Mouse (Mus musculus): ENCODE results near the gene Sema3a. TPM values are rescaled to one million over a fixed set of nuclear protein-coding genes. Genes with fewer than 3 reads are reported as not detected.

The Sema3a gene
- polyA plus RNA-seq, 1 experiment: 7.2 TPM

DNA sequence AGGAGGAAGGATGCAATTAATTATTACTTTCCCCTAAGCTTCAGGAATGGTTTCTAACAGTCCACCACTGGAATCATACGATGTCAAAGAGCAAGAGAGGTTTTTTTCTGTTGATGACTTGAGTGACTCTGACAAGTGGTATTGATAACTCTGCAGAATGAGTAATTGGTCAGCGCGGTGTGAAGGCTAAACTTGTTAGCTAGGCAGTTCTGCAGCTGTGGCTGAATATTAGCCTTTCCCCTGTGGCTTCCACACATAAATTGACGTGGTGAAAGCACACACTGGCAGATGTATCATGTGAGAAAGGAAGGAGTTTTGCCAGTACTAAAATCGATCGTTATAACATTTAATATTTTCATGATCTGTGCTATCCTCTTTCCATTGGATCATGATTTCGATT lies 497.4 kb downstream of the Sema3a start:
- DNase-seq: no peak
- WGBS: 42% methylated on average over 7 of the region's 7 CpGs
- no peaks in the 10 kb centered on the region for H3K27me3 ChIP-seq (ENCODE audit: control insufficient read depth, insufficient read depth, low read length)
- TF ChIP-seq CTCF (IDR thresholded peaks at IDR 0.05; ENCODE audit: borderline replicate concordance, insufficient read depth, low read depth, low read length) (no peak), POLR2A (IDR thresholded peaks at IDR 0.05; ENCODE audit: borderline replicate concordance, insufficient read depth, low read length) (no peak)
- H3K4me3 ChIP-seq (replicated peaks; ENCODE audit: insufficient read depth, low read depth, low read length): no peak overlapping the region
- H3K27ac ChIP-seq (ENCODE audit: insufficient read depth, low read length): no peak overlapping the region
- no peaks in the 10 kb centered on the region for H3K4me1 ChIP-seq (ENCODE audit: control insufficient read depth, insufficient read depth, low read length)

DNA sequence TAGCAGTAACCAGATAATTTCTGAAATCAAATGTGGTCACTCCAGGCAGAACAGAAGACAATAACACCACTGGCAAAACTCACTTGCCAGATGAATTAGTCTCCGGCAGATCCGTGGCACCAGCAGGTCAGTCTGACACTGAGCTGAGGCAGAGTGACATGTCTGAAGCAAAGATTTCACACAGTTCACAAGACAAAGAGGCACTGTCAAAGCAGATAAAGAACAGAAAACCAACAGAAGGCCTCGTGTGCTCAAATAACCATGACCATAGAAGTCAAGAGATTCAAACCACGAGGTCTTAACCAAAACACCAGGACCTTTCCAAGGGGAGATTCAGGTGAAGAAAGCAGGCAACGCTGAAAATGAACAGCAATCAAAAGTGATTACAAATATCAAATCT lies 499.5 kb downstream of the Sema3a start:
- DNase-seq: no peak
- 19% methylated on average over 5 of the region's 5 CpGs for WGBS
- Histone ChIP-seq H3K27me3 (ENCODE audit: control insufficient read depth, insufficient read depth, low read length) (no peaks in the 10 kb centered on the region), H3K27ac (ENCODE audit: insufficient read depth, low read length) (no peak overlapping the region), H3K4me3 (replicated peaks; ENCODE audit: insufficient read depth, low read depth, low read length) (no peak overlapping the region), H3K4me1 (ENCODE audit: control insufficient read depth, insufficient read depth, low read length) (no peaks in the 10 kb centered on the region)
- TF ChIP-seq POLR2A (IDR thresholded peaks at IDR 0.05; ENCODE audit: borderline replicate concordance, insufficient read depth, low read length): no peak
- TF ChIP-seq CTCF (IDR thresholded peaks at IDR 0.05; ENCODE audit: borderline replicate concordance, insufficient read depth, low read depth, low read length): no peak

DNA sequence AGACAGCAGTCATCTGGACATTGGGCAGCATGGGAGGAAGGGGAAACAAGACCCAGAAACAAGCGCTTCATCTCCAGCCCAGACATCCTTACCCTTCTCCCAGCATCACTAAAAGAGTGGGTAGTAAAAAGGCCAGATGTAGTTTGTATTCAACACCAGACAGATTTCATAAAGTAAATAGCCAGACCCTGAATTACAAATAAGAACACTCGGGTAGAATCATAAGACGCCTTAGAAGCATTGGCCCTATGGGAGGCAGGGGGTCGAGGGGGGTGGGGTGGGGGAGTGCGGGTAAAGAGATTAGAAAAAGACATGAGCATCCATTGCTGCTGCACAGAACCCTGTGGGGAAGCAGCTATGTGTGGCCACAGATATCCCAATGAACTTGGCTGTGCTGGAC lies 500.9 kb downstream of the Sema3a start:
- H3K4me3 ChIP-seq (replicated peaks; ENCODE audit: insufficient read depth, low read depth, low read length): no peak overlapping the region
- 65% methylated on average over 5 of the region's 5 CpGs for WGBS
- no peak for DNase-seq
- H3K4me1 ChIP-seq (ENCODE audit: control insufficient read depth, insufficient read depth, low read length): no peaks in the 10 kb centered on the region
- no peak for TF ChIP-seq CTCF (IDR thresholded peaks at IDR 0.05; ENCODE audit: borderline replicate concordance, insufficient read depth, low read depth, low read length)
- TF ChIP-seq POLR2A (IDR thresholded peaks at IDR 0.05; ENCODE audit: borderline replicate concordance, insufficient read depth, low read length): no peak
- no peak overlapping the region for H3K27ac ChIP-seq (ENCODE audit: insufficient read depth, low read length)
- no peaks in the 10 kb centered on the region for H3K27me3 ChIP-seq (ENCODE audit: control insufficient read depth, insufficient read depth, low read length)

DNA sequence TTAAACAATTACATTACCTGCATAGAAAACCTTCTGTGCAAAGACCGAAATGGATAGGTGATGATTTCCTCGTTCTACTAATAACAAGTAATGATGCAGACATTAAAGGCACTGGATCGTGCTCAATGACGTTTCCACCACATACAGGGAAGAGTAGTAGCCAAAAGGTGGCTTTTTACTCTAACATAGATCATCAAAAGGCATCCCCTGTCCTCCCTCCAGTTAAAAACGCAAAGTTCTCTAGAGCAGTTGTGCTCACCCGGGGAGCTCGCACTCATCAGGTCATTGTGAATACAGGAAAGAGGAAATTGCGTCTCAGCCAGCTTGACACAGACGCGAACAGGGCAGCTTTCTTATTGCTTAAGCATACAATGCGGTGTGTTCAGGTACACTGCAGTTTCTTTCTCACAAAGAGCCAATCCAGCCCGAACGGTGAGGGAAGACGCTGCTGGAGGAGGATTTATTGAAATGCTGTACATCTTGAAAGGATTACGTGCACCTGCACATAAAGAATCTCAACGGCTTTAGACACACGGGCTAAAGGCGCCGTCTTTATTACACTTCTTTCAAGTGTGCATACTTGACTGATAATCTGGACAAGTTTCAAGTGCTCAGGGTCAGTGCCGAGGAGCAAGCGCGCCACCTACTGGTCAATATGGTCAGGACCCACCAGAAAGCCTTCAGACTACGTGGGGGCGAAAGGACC lies 503.5 kb downstream of the Sema3a start:
- WGBS: 6% methylated on average over 24 of the region's 24 CpGs
- peak; percentile 88 for TF ChIP-seq CTCF (IDR thresholded peaks at IDR 0.05; ENCODE audit: borderline replicate concordance, insufficient read depth, low read depth, low read length)
- no peak for TF ChIP-seq POLR2A (IDR thresholded peaks at IDR 0.05; ENCODE audit: borderline replicate concordance, insufficient read depth, low read length)
- DNase-seq: peak; percentile 69 to 78
- no peaks in the 10 kb centered on the region for H3K27me3 ChIP-seq (ENCODE audit: control insufficient read depth, insufficient read depth, low read length)
- no peak overlapping the region for H3K27ac ChIP-seq (ENCODE audit: insufficient read depth, low read length)
- no peaks in the 10 kb centered on the region for H3K4me1 ChIP-seq (ENCODE audit: control insufficient read depth, insufficient read depth, low read length)
- H3K4me3 ChIP-seq (replicated peaks; ENCODE audit: insufficient read depth, low read depth, low read length): peak overlapping the region; percentile 59

DNA sequence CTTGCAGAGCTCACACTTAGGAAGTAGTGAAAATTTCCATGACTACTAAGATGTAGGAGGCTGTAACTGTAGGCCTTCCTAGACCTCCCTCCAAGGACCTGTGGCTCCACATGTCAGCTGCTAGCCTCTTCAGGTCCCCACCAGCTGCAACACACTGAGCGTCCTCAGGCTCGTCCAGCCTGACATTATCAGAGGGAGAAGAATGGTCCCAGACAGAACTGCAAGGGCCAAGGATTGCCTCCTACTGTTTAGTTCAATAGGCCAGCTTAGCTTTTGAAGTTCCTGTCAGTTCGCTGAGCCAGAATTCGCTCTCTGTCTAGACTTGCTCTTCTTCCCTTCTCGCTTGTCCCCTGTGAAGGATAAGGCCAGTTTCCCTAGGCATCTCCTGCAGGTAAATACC lies 504.7 kb downstream of the Sema3a start:
- Histone ChIP-seq H3K4me3 (replicated peaks; ENCODE audit: insufficient read depth, low read depth, low read length) (no peak overlapping the region), H3K27ac (ENCODE audit: insufficient read depth, low read length) (no peak overlapping the region)
- no peak for DNase-seq

DNA sequence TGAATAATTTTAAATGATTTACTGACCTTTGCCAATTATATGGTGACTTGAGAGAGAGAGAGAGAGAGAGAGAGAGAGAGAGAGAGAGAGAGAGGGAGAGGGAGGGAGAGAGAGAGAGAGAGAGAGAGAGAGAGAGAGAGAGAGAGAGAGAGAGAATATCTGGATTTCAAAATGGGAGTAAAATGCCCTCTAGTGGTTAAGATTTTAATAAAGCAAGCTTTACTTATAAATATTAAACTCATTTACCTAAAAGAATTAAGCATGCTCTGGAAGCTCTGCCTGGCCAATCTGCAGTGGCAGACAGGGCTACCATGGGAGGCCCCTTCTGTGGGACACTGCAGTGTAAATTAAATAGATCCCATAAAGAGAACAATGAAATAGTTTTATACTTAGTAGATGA lies 505.5 kb downstream of the Sema3a start:
- TF ChIP-seq CTCF (IDR thresholded peaks at IDR 0.05; ENCODE audit: borderline replicate concordance, insufficient read depth, low read depth, low read length) (no peak), POLR2A (IDR thresholded peaks at IDR 0.05; ENCODE audit: borderline replicate concordance, insufficient read depth, low read length) (no peak)
- Histone ChIP-seq H3K27ac (ENCODE audit: insufficient read depth, low read length) (no peak overlapping the region), H3K4me1 (ENCODE audit: control insufficient read depth, insufficient read depth, low read length) (no peaks in the 10 kb centered on the region), H3K4me3 (replicated peaks; ENCODE audit: insufficient read depth, low read depth, low read length) (no peak overlapping the region), H3K27me3 (ENCODE audit: control insufficient read depth, insufficient read depth, low read length) (no peaks in the 10 kb centered on the region)
- no peak for DNase-seq

More for the DNA sequence above, 504.7 kb downstream of the Sema3a start:
- H3K27me3 ChIP-seq (ENCODE audit: control insufficient read depth, insufficient read depth, low read length): no peaks in the 10 kb centered on the region
- TF ChIP-seq CTCF (IDR thresholded peaks at IDR 0.05; ENCODE audit: borderline replicate concordance, insufficient read depth, low read depth, low read length): no peak
- no peak for TF ChIP-seq POLR2A (IDR thresholded peaks at IDR 0.05; ENCODE audit: borderline replicate concordance, insufficient read depth, low read length)
- 49% methylated on average over 5 of the region's 5 CpGs for WGBS
- no peaks in the 10 kb centered on the region for H3K4me1 ChIP-seq (ENCODE audit: control insufficient read depth, insufficient read depth, low read length)

DNA sequence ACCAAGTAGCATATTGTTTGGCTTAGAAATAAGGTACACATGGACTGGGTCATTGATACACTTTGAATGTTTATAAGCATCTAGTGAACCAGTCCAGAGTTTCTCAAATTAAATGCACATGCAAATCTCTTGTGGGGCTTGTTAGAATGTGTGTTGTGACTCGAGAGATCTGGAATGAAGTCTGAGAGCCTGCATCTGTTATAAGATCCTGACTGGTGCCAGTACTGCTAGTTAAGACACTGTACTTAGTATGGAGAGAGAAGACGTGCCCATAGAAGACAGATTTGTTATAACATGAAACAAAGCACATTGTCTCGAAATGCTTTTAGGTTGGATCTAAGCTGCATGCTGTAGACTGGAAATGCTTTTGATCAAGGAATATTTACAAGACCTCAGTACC lies 511.0 kb downstream of the Sema3a start:
- Histone ChIP-seq H3K27ac (ENCODE audit: insufficient read depth, low read length) (no peak overlapping the region), H3K4me3 (replicated peaks; ENCODE audit: insufficient read depth, low read depth, low read length) (no peak overlapping the region), H3K4me1 (ENCODE audit: control insufficient read depth, insufficient read depth, low read length) (no peaks in the 10 kb centered on the region), H3K27me3 (ENCODE audit: control insufficient read depth, insufficient read depth, low read length) (no peaks in the 10 kb centered on the region)
- WGBS: 69% methylated on average over 3 of the region's 3 CpGs
- TF ChIP-seq CTCF (IDR thresholded peaks at IDR 0.05; ENCODE audit: borderline replicate concordance, insufficient read depth, low read depth, low read length) (no peak), POLR2A (IDR thresholded peaks at IDR 0.05; ENCODE audit: borderline replicate concordance, insufficient read depth, low read length) (no peak)
- no peak for DNase-seq

All from cerebellum, adult 2 months (tissue).